Mouse (Mus musculus) hematopoietic stem cell, adult 5-6 weeks (primary cell): Measurements from ENCODE around the gene Slc39a2. TPM values are rescaled to one million over a fixed set of nuclear protein-coding genes. Genes with fewer than 3 reads are reported as not detected.
"Not testable (repeated sequence)": the region's sequence is repeated elsewhere in the genome, so short reads cannot be mapped to it uniquely, and the experiment has no call there.

ENCODE experiments used
- ATAC-seq, 2 experiments: fragments of 125-278 bp in 1 of 2; replicated peaks in 1 of 2; 2 replicates each; pipeline ENCODE4 v1.8.0; 2016 to 2017; ENCODE audit warnings: inconsistent platforms in 2 of 2, mild to moderate bottlenecking in 2 of 2, moderate number of reproducible peaks in 2 of 2, low read depth in 1 of 2, moderate TSS enrichment in 1 of 2; ENCODE audit not compliant: low FRiP score in 2 of 2, poor library complexity in 2 of 2, severe bottlenecking in 2 of 2, insufficient read depth in 1 of 2, low TSS enrichment in 1 of 2
- total RNA-seq: library from RNA; stranded (forward); fragments of 172-1452, 232-1000 nt; gene quantifications from 2 replicates; pipeline ENCODE4 v1.2.3, GENCODE M21; 2017

Slc39a2 gene
- total RNA-seq: not detected in 2 replicates

GRCm38 (mm10) chr14:51892191-51892939, at the start of gene Slc39a2:
Slc39a2 (plus strand) TSS chr14:51892889.
- ATAC-seq: no peak

GRCm38 (mm10) chr14:51843882-51844281, 48.8 kb upstream of the Slc39a2 start:
- ATAC-seq: no peak

GRCm38 (mm10) chr14:51846566-51846965, 46.1 kb upstream of the Slc39a2 start:
- no peak for ATAC-seq

GRCm38 (mm10) chr14:51851006-51851405, 41.7 kb upstream of the Slc39a2 start:
- ATAC-seq: peak; percentile 46 to 58; a peak in 2 of 4 replicates

- ATAC-seq: no peak
Measured at GRCm38 (mm10) chr14:51853399-51853798, 39.3 kb upstream of the Slc39a2 start, which contains the start of gene Ear6. Ear6 (plus strand) TSS chr14:51853699.

- not testable (repeated sequence) for ATAC-seq
Measured at GRCm38 (mm10) chr14:51855280-51855679, 37.4 kb upstream of the Slc39a2 start.

GRCm38 (mm10) chr14:51863603-51864002, 29.1 kb upstream of the Slc39a2 start:
- 0 out of 4 replicates have a peak, but pooled peaks of 1 of the 2 experiments have one; percentile 32 for ATAC-seq

- ATAC-seq: no peak
Measured at GRCm38 (mm10) chr14:51870756-51871155, 21.9 kb upstream of the Slc39a2 start.

GRCm38 (mm10) chr14:51871741-51872140, 20.9 kb upstream of the Slc39a2 start:
- ATAC-seq: no peak

GRCm38 (mm10) chr14:51877517-51877916, 15.2 kb upstream of the Slc39a2 start:
- no peak for ATAC-seq

GRCm38 (mm10) chr14:51883527-51884030, 9.1 kb upstream of the Slc39a2 start:
- ATAC-seq: peak; percentile 58 to 60

- no peak for ATAC-seq
Measured at GRCm38 (mm10) chr14:51884031-51884544, 8.6 kb upstream of the Slc39a2 start.

- ATAC-seq: peak; percentile 97
Measured at GRCm38 (mm10) chr14:51884598-51885331, 7.9 kb upstream of the Slc39a2 start, which contains the start of gene Mettl17. Mettl17 (plus strand) TSS chr14:51884842.

- no peak for ATAC-seq
Measured at GRCm38 (mm10) chr14:51886051-51886450, 6.6 kb upstream of the Slc39a2 start.

- no peak for ATAC-seq
Measured at GRCm38 (mm10) chr14:51889833-51890232, 2.9 kb upstream of the Slc39a2 start.

GRCm38 (mm10) chr14:51893094-51893794, 555 bp downstream of the Slc39a2 start:
- ATAC-seq: no peak

- no peak for ATAC-seq
Measured at GRCm38 (mm10) chr14:51893809-51894208, 1.1 kb downstream of the Slc39a2 start.
